Mouse (Mus musculus): ENCODE results near the gene Tgfb1.

Gene Tgfb1

DNA sequence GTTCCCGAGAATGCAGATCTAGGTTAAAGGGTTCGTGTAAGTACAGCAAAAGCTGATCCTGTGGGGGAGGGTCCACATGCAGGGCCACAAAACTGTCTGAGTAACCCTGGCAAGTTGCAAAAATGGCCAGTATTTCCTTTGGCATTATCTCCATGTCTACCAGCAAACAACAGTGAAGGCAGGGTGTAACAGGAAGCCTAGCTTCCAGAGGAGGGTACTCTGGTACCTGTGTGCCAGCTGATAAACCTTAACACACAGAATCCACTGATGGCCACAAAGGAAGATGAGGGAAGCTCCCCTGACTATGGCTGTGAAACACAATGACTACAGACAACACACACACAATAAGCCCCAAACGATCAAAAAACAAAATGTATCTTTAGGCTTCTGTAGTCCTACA is 51.5 kb downstream of the Tgfb1 start:
- DNase-seq = no peak

GRCm38 (mm10) chr7:25746844-25747243 is 60.0 kb downstream of the Tgfb1 start:
- DNase-seq = no peak

DNA sequence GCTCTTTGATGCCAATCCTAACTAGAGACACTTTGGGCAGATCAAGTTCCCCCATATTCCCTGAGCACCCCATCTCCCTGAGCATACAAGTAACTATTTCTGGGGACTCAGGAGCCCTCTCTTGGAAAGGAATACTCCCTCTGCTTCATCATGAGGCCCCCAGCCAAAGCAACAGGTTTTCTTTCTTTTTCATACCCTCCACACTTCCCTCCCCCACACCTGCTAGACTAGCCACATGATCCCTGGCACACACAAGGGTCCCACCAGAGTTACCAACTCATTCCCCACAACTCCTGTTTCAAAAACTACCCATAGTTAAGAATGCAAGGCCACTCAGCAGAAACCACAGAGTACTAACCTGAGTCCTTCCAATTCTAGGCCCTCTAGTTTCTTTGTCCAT is 66.3 kb downstream of the Tgfb1 start:
- no peak for DNase-seq

DNA sequence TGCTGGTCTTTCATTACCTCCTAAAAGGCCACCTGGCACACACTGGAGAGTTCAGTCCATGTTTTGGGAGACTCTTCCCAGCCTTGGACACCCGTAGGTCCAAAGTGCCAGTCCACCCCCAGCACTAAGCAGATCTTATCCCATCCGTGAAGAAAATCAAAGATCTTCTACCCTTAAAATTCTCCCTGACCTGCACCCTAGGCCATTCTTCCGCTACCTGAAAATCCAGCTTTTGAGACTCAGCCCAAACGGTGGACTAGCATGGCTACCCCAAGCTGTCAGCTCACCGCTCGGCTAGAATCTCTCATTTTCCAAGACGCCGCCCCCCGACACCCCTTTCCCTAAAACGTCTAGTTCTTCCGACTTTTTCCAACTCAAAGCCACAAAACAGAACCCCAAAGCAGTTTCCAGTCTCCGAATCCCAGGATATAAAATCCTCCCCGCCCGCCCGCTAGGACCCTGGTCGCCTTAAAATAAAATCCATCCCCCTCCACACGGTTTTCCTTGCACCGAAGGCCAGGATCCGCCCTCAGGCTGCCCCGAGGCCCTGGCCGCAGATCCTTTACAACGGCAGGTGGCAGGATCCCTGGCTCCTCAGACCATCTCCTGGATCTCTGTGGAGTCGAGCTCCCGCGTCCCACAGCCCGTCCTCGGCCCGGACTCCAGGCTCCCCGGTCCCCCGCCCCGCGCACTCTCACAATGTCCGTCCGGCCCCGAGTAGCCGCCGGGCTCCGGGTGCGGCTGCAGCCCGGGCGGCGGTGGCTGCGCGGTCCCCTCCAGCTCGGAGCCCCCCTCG is 67.0 kb downstream of the Tgfb1 start:
- peak in 1 of 2 experiments; percentile 60 for DNase-seq

- no peak for DNase-seq
Measured at GRCm38 (mm10) chr7:25754439-25754737, 67.6 kb downstream of the Tgfb1 start.

All from cerebellum, adult 18-20 months (tissue).